Mouse (Mus musculus) stomach, embryonic 16.5 days (tissue): ENCODE results near the gene Pacsin2. TPM values are rescaled to one million over a fixed set of nuclear protein-coding genes. Genes with fewer than 3 reads are reported as not detected.

Experiments used
- ATAC-seq: fragments of 200-750 bp; cut with Nextera tagmentation; 2 replicates; pipeline ENCODE4 v1.8.0; 2017; ENCODE audit warnings: moderate number of reproducible peaks, moderate TSS enrichment; ENCODE audit not compliant: insufficient read depth, low FRiP score
- H3K27ac ChIP-seq: fragments of 300-500 bp; sonication (generic); 2 replicates; pipeline ENCODE4 v1.5.1; 2014; ENCODE audit warnings: low read length
- H3K27me3 ChIP-seq: fragments of 300-500 bp; sonication (generic); 2 replicates; pipeline ENCODE4 v1.6.1; 2014; ENCODE audit warnings: low read length, control low read depth, mixed read lengths; ENCODE audit not compliant: control insufficient read depth, insufficient read depth
- H3K36me3 ChIP-seq: fragments of 300-500 bp; sonication (generic); 2 replicates; pipeline ENCODE4 v1.6.1; 2014; ENCODE audit warnings: low read length; ENCODE audit not compliant: control insufficient read depth, insufficient read depth
- H3K4me1 ChIP-seq: fragments of 300-500 bp; sonication (generic); 2 replicates; pipeline ENCODE4 v1.6.1; 2014; ENCODE audit warnings: low read length, control low read depth, mixed read lengths; ENCODE audit not compliant: control insufficient read depth, insufficient read depth
- H3K4me2 ChIP-seq: fragments of 300-500 bp; sonication (generic); 2 replicates; pipeline ENCODE4 v1.6.1; 2014; ENCODE audit warnings: low read depth, low read length, mixed read lengths
- H3K4me3 ChIP-seq: fragments of 300-500 bp; sonication (generic); replicated peaks from 2 replicates; pipeline ENCODE4 v1.5.1; 2014; ENCODE audit warnings: mild to moderate bottlenecking, low read length
- H3K9ac ChIP-seq: fragments of 300-500 bp; sonication (generic); 2 replicates; pipeline ENCODE4 v1.6.1; 2014; ENCODE audit warnings: low read length
- H3K9me3 ChIP-seq: fragments of 300-500 bp; sonication (generic); replicated peaks from 2 replicates; pipeline ENCODE4 v1.6.1; 2016; ENCODE audit warnings: low read length, control low read depth; ENCODE audit not compliant: control insufficient read depth
- WGBS: fragments of 180-500 bp; shearing (Covaris S2); extraction: QIAGEN DNeasy Blood & Tissue Kit; methylation state at CpG from one replicate; pipeline ENCODE4 v1.1.7; 2014; 5-methylcytosine and 5-hydroxymethylcytosine counted together
- polyA plus RNA-seq: library from polyadenylated mRNA; unstranded; fragments of >200 nt; fragmentation: Nextera tagmentation; extraction: Ambion mirVana; gene quantifications from 2 replicates; pipeline ENCODE4 v1.2.1, GENCODE M21; 2015

The Pacsin2 gene
- polyA plus RNA-seq, 1 experiment from 2014 or later = 64.5 TPM

- no peak overlapping the region for H3K9ac ChIP-seq
- no peaks in the 10 kb centered on the region for H3K27me3 ChIP-seq
- no peaks in the 10 kb centered on the region for H3K36me3 ChIP-seq
- H3K9me3 ChIP-seq = no peaks in the 10 kb centered on the region
- peak; percentile 68; the same call in 1 of the 2 replicates for ATAC-seq
- peaks cover 40% of the 10 kb centered on the region for H3K4me1 ChIP-seq
- H3K4me2 ChIP-seq = no peak overlapping the region
- H3K4me3 ChIP-seq = no peak overlapping the region
- 48% methylated on average over 5 of the region's 5 CpGs for WGBS
- H3K27ac ChIP-seq = peak overlapping the region; percentile 31; the same call in 1 of the 2 replicates
Measured at GRCm38 (mm10) chr15:83423589-83424384, 40.6 kb downstream of the Pacsin2 start.

GRCm38 (mm10) chr15:83422299-83422981, 42.0 kb downstream of the Pacsin2 start:
- peak; percentile 73; the same call in 1 of the 2 replicates for ATAC-seq
- Histone ChIP-seq H3K4me3 (no peak overlapping the region), H3K4me2 (no peak overlapping the region), H3K4me1 (peaks cover 46% of the 10 kb centered on the region), H3K27ac (peak overlapping the region; percentile 9; the same call in 1 of the 2 replicates), H3K9me3 (no peaks in the 10 kb centered on the region), H3K36me3 (no peaks in the 10 kb centered on the region), H3K9ac (no peak overlapping the region), H3K27me3 (no peaks in the 10 kb centered on the region)
- WGBS = 77% methylated on average over 15 of the region's 15 CpGs

GRCm38 (mm10) chr15:83419562-83419961, 44.8 kb downstream of the Pacsin2 start:
- H3K27ac ChIP-seq = no peak overlapping the region
- no peaks in the 10 kb centered on the region for H3K36me3 ChIP-seq
- WGBS = 78% methylated on average over 2 of the region's 2 CpGs
- ATAC-seq = no peak
- H3K9ac ChIP-seq = no peak overlapping the region
- no peak overlapping the region for H3K4me3 ChIP-seq
- H3K4me1 ChIP-seq = peaks cover 31% of the 10 kb centered on the region
- H3K27me3 ChIP-seq = no peaks in the 10 kb centered on the region
- H3K9me3 ChIP-seq = no peaks in the 10 kb centered on the region
- no peak overlapping the region for H3K4me2 ChIP-seq

- no peaks in the 10 kb centered on the region for H3K36me3 ChIP-seq
- no peak for ATAC-seq
Measured at GRCm38 (mm10) chr15:83418685-83419084, 45.7 kb downstream of the Pacsin2 start.

GRCm38 (mm10) chr15:83417916-83418315, 46.5 kb downstream of the Pacsin2 start:
- Histone ChIP-seq H3K36me3 (no peaks in the 10 kb centered on the region), H3K9me3 (no peaks in the 10 kb centered on the region), H3K4me1 (peaks cover 24% of the 10 kb centered on the region; the same call in 1 of the 2 replicates), H3K4me3 (no peak overlapping the region), H3K27ac (no peak overlapping the region), H3K4me2 (no peak overlapping the region), H3K9ac (no peak overlapping the region), H3K27me3 (no peaks in the 10 kb centered on the region)
- no peak for ATAC-seq
- WGBS = 89% methylated on average over 6 of the region's 6 CpGs

More at GRCm38 (mm10) chr15:83418685-83419084, 45.7 kb downstream of the Pacsin2 start:
- no peaks in the 10 kb centered on the region for H3K9me3 ChIP-seq
- H3K27ac ChIP-seq = no peak overlapping the region
- H3K9ac ChIP-seq = no peak overlapping the region
- H3K27me3 ChIP-seq = no peaks in the 10 kb centered on the region
- peaks cover 31% of the 10 kb centered on the region for H3K4me1 ChIP-seq
- no peak overlapping the region for H3K4me3 ChIP-seq
- no peak overlapping the region for H3K4me2 ChIP-seq

- no peak for ATAC-seq
- no peak overlapping the region for H3K9ac ChIP-seq
- no peaks in the 10 kb centered on the region for H3K9me3 ChIP-seq
- peaks cover 18% of the 10 kb centered on the region; the same call in 1 of the 2 replicates for H3K4me1 ChIP-seq
- H3K27ac ChIP-seq = no peak overlapping the region
- no peak overlapping the region for H3K4me3 ChIP-seq
- 62% methylated on average over 7 of the region's 7 CpGs for WGBS
- H3K4me2 ChIP-seq = no peak overlapping the region
- H3K27me3 ChIP-seq = no peaks in the 10 kb centered on the region
- no peaks in the 10 kb centered on the region for H3K36me3 ChIP-seq
Measured at GRCm38 (mm10) chr15:83417407-83417806, 47.0 kb downstream of the Pacsin2 start.

GRCm38 (mm10) chr15:83415391-83415790, 49.0 kb downstream of the Pacsin2 start:
- no peaks in the 10 kb centered on the region for H3K36me3 ChIP-seq
- no peak for ATAC-seq

GRCm38 (mm10) chr15:83411616-83412015, 52.8 kb downstream of the Pacsin2 start:
- WGBS = 64% methylated on average over 4 of the region's 4 CpGs
- Histone ChIP-seq H3K9ac (no peak overlapping the region), H3K36me3 (no peaks in the 10 kb centered on the region; the same call in 1 of the 2 replicates), H3K27ac (0 out of 2 replicates have a peak overlapping the region, but pooled peaks have one; percentile 30), H3K4me2 (no peak overlapping the region), H3K4me3 (no peak overlapping the region), H3K4me1 (peaks cover 23% of the 10 kb centered on the region), H3K9me3 (no peaks in the 10 kb centered on the region), H3K27me3 (no peaks in the 10 kb centered on the region)
- peak; percentile 28; the same call in 1 of the 2 replicates for ATAC-seq

More at GRCm38 (mm10) chr15:83415391-83415790, 49.0 kb downstream of the Pacsin2 start:
- Histone ChIP-seq H3K9ac (no peak overlapping the region), H3K27ac (no peak overlapping the region), H3K9me3 (no peaks in the 10 kb centered on the region), H3K4me3 (no peak overlapping the region), H3K4me2 (no peak overlapping the region), H3K4me1 (peaks cover 28% of the 10 kb centered on the region), H3K27me3 (no peaks in the 10 kb centered on the region)
- 74% methylated on average over 6 of the region's 6 CpGs for WGBS

GRCm38 (mm10) chr15:83410735-83411134, 53.7 kb downstream of the Pacsin2 start:
- H3K27ac ChIP-seq = peak overlapping the region; percentile 39
- ATAC-seq = no peak

More at GRCm38 (mm10) chr15:83410735-83411134, 53.7 kb downstream of the Pacsin2 start:
- Histone ChIP-seq H3K27me3 (no peaks in the 10 kb centered on the region), H3K36me3 (no peaks in the 10 kb centered on the region; the same call in 1 of the 2 replicates), H3K4me2 (no peak overlapping the region), H3K9ac (no peak overlapping the region), H3K4me3 (no peak overlapping the region), H3K4me1 (peaks cover 23% of the 10 kb centered on the region), H3K9me3 (no peaks in the 10 kb centered on the region)
- 77% methylated on average over 4 of the region's 4 CpGs for WGBS
